Mouse (Mus musculus) forebrain, embryonic 10.5 days (tissue): Measurements from ENCODE around the gene Polr3h. TPM values are rescaled to one million over a fixed set of nuclear protein-coding genes. Genes with fewer than 3 reads are reported as not detected.
A peak's percentile ranks its signal among the peaks of the same experiment; 100 is the strongest.
"Not testable (repeated sequence)": the region's sequence is repeated elsewhere in the genome, so short reads cannot be mapped to it uniquely, and the experiment has no call there.

ENCODE experiments used
- DNase-seq: peaks from one replicate; pipeline ENCODE4 v3.0.0-alpha.2; 2017; ENCODE audit warnings: low spot score; ENCODE audit errors: extremely low spot score
- H3K27ac ChIP-seq: fragments of 300-500 bp; sonication (generic); 2 replicates; pipeline ENCODE4 v1.5.1; 2016; ENCODE audit warnings: mild to moderate bottlenecking
- H3K27me3 ChIP-seq: fragments of 300-500 bp; sonication (generic); 2 replicates; pipeline ENCODE4 v1.6.1; 2016; ENCODE audit warnings: mild to moderate bottlenecking; ENCODE audit not compliant: poor library complexity, severe bottlenecking
- H3K36me3 ChIP-seq: fragments of 300-500 bp; sonication (generic); replicated peaks from 2 replicates; pipeline ENCODE4 v1.6.1; 2016; ENCODE audit warnings: mild to moderate bottlenecking, moderate library complexity
- H3K4me1 ChIP-seq: fragments of 300-500 bp; sonication (generic); 2 replicates; pipeline ENCODE4 v1.6.1; 2016
- H3K4me3 ChIP-seq: fragments of 300-500 bp; sonication (generic); 2 replicates; pipeline ENCODE4 v1.5.1; 2016; ENCODE audit warnings: mild to moderate bottlenecking, moderate library complexity
- H3K9me3 ChIP-seq: fragments of 300-500 bp; sonication (generic); 2 replicates; pipeline ENCODE4 v1.6.1; 2016; ENCODE audit warnings: mild to moderate bottlenecking, moderate library complexity
- WGBS: fragments of 180-500 bp; shearing (Covaris S2); methylation state at CpG from one replicate; pipeline ENCODE4 v1.1.7; 2016; 5-methylcytosine and 5-hydroxymethylcytosine counted together
- polyA plus RNA-seq: library from polyadenylated mRNA; unstranded; fragments of >200 nt; fragmentation: Nextera tagmentation; extraction: Ambion mirVana; gene quantifications from 2 replicates; pipeline ENCODE4 v1.2.1, GENCODE M21; 2016

The Polr3h gene
- 84.0 and 90.8 TPM in 2 replicates for polyA plus RNA-seq

GRCm38 (mm10) chr15:81925760-81926445, at the start of gene Polr3h:
Polr3h (minus strand) TSS chr15:81926240.
- Histone ChIP-seq H3K9me3 (no peaks in the 10 kb centered on the region), H3K27me3 (no peaks in the 10 kb centered on the region)
- under 1% methylated on average over 54 of the region's 54 CpGs for WGBS

GRCm38 (mm10) chr15:81975156-81975555, 49.1 kb upstream of the Polr3h start:
- DNase-seq, H3K27ac ChIP-seq, H3K27me3 ChIP-seq, H3K4me1 ChIP-seq, H3K4me3 ChIP-seq, H3K36me3 ChIP-seq: not testable (repeated sequence)
- H3K9me3 ChIP-seq: peaks cover 15% of the 10 kb centered on the region
- WGBS: 92% methylated on average over 8 of the region's 8 CpGs

More at GRCm38 (mm10) chr15:81925760-81926445, at the start of gene Polr3h:
- Histone ChIP-seq H3K36me3 (peaks cover 30% of the 10 kb centered on the region), H3K4me1 (peaks cover 42% of the 10 kb centered on the region), H3K27ac (peak within 1 kb of the TSS; percentile 89), H3K4me3 (peak within 1 kb of the TSS; percentile 92)
- DNase-seq: peak; percentile 97

GRCm38 (mm10) chr15:81970498-81970897, 44.5 kb upstream of the Polr3h start:
- not testable (repeated sequence) for H3K27ac ChIP-seq, H3K4me3 ChIP-seq, DNase-seq, H3K36me3 ChIP-seq, H3K27me3 ChIP-seq
- 89% methylated on average over 4 of the region's 4 CpGs for WGBS
- peaks cover 15% of the 10 kb centered on the region for H3K4me1 ChIP-seq
- peaks cover 15% of the 10 kb centered on the region for H3K9me3 ChIP-seq

- not testable (repeated sequence) for H3K36me3 ChIP-seq, H3K4me3 ChIP-seq
- 80% methylated on average over 6 of the region's 6 CpGs for WGBS
Measured at GRCm38 (mm10) chr15:81969635-81970034, 43.6 kb upstream of the Polr3h start.

GRCm38 (mm10) chr15:81969173-81969572, 43.1 kb upstream of the Polr3h start:
- DNase-seq: no peak
- peaks cover 20% of the 10 kb centered on the region for H3K4me1 ChIP-seq
- H3K4me3 ChIP-seq: no peak overlapping the region
- H3K36me3 ChIP-seq: no peaks in the 10 kb centered on the region
- H3K27ac ChIP-seq: 0 out of 2 replicates have a peak overlapping the region, but pooled peaks have one; percentile 15
- H3K9me3 ChIP-seq: peaks cover 15% of the 10 kb centered on the region
- WGBS: 78% methylated on average over 7 of the region's 7 CpGs
- H3K27me3 ChIP-seq: no peaks in the 10 kb centered on the region

More at GRCm38 (mm10) chr15:81969635-81970034, 43.6 kb upstream of the Polr3h start:
- not testable (repeated sequence) for H3K27ac ChIP-seq, DNase-seq, H3K27me3 ChIP-seq
- Histone ChIP-seq H3K4me1 (peaks cover 20% of the 10 kb centered on the region), H3K9me3 (peaks cover 15% of the 10 kb centered on the region)

- no peaks in the 10 kb centered on the region for H3K36me3 ChIP-seq
- WGBS: 81% methylated on average over 2 of the region's 2 CpGs
- 0 out of 2 replicates have a peak overlapping the region, but pooled peaks have one; percentile 25 for H3K27ac ChIP-seq
Measured at GRCm38 (mm10) chr15:81968447-81968846, 42.4 kb upstream of the Polr3h start.

GRCm38 (mm10) chr15:81967821-81968220, 41.8 kb upstream of the Polr3h start:
- Histone ChIP-seq H3K4me3 (no peak overlapping the region), H3K36me3 (no peaks in the 10 kb centered on the region), H3K27me3 (no peaks in the 10 kb centered on the region), H3K4me1 (peaks cover 20% of the 10 kb centered on the region), H3K9me3 (peaks cover 11% of the 10 kb centered on the region), H3K27ac (peak overlapping the region; percentile 25; the same call in 1 of the 2 replicates)
- DNase-seq: no peak
- WGBS: 92% methylated on average over 5 of the region's 5 CpGs

More at GRCm38 (mm10) chr15:81968447-81968846, 42.4 kb upstream of the Polr3h start:
- no peaks in the 10 kb centered on the region for H3K27me3 ChIP-seq
- H3K4me3 ChIP-seq: no peak overlapping the region
- peaks cover 20% of the 10 kb centered on the region for H3K4me1 ChIP-seq
- DNase-seq: no peak
- H3K9me3 ChIP-seq: peaks cover 15% of the 10 kb centered on the region

- H3K27ac ChIP-seq: no peak overlapping the region
- 88% methylated on average over 14 of the region's 14 CpGs for WGBS
Measured at GRCm38 (mm10) chr15:81966062-81966829, 40.2 kb upstream of the Polr3h start.

GRCm38 (mm10) chr15:81964980-81965545, 39.0 kb upstream of the Polr3h start:
- Histone ChIP-seq H3K27me3 (no peaks in the 10 kb centered on the region), H3K4me1 (peaks cover 35% of the 10 kb centered on the region), H3K9me3 (no peaks in the 10 kb centered on the region), H3K36me3 (no peaks in the 10 kb centered on the region), H3K4me3 (no peak overlapping the region), H3K27ac (no peak overlapping the region)
- 61% methylated on average over 4 of the region's 4 CpGs for WGBS
- no peak for DNase-seq

More at GRCm38 (mm10) chr15:81966062-81966829, 40.2 kb upstream of the Polr3h start:
- Histone ChIP-seq H3K4me3 (no peak overlapping the region), H3K36me3 (no peaks in the 10 kb centered on the region), H3K9me3 (no peaks in the 10 kb centered on the region), H3K4me1 (peaks cover 24% of the 10 kb centered on the region), H3K27me3 (no peaks in the 10 kb centered on the region)
- no peak for DNase-seq

GRCm38 (mm10) chr15:81964262-81964661, 38.2 kb upstream of the Polr3h start:
- Histone ChIP-seq H3K36me3 (no peaks in the 10 kb centered on the region), H3K27ac (no peak overlapping the region), H3K4me3 (no peak overlapping the region), H3K27me3 (no peaks in the 10 kb centered on the region), H3K9me3 (no peaks in the 10 kb centered on the region), H3K4me1 (peaks cover 35% of the 10 kb centered on the region)
- DNase-seq: no peak
- WGBS: 74% methylated on average over 1 of the region's 1 CpGs

GRCm38 (mm10) chr15:81961078-81961451, 35.0 kb upstream of the Polr3h start:
- Histone ChIP-seq H3K9me3 (no peaks in the 10 kb centered on the region), H3K4me3 (peak overlapping the region; percentile 79), H3K27ac (peak overlapping the region; percentile 88), H3K27me3 (no peaks in the 10 kb centered on the region), H3K36me3 (peaks cover 10% of the 10 kb centered on the region), H3K4me1 (peaks cover 30% of the 10 kb centered on the region)
- 4% methylated on average over 8 of the region's 8 CpGs for WGBS
- DNase-seq: no peak

GRCm38 (mm10) chr15:81960171-81961077, 34.4 kb upstream of the Polr3h start, which contains the start of gene Pmm1:
Pmm1 (minus strand) TSS chr15:81960930.
- under 1% methylated on average over 77 of the region's 77 CpGs for WGBS
- no peaks in the 10 kb centered on the region for H3K27me3 ChIP-seq
- peak within 1 kb of the TSS; percentile 88 for H3K27ac ChIP-seq
- peak within 1 kb of the TSS; percentile 79 for H3K4me3 ChIP-seq
- peaks cover 30% of the 10 kb centered on the region for H3K4me1 ChIP-seq
- peaks cover 16% of the 10 kb centered on the region for H3K36me3 ChIP-seq
- H3K9me3 ChIP-seq: no peaks in the 10 kb centered on the region
- peak; percentile 99 for DNase-seq
